Mouse (Mus musculus) G1E (cell line): Measurements from ENCODE around the gene Srp68.

Experiments used
- CTCF ChIP-seq: IDR thresholded peaks from 2 replicates; pipeline ENCODE4 v1.5.1; 2012; ENCODE audit warnings: low read depth, low read length, inconsistent platforms, mixed read lengths
- GATA1 ChIP-seq: IDR thresholded peaks from 2 replicates; pipeline ENCODE4 v1.6.1; 2012; ENCODE audit warnings: borderline replicate concordance, low read length, inconsistent platforms, mixed read lengths
- GATA2 ChIP-seq: IDR thresholded peaks from 2 replicates; pipeline ENCODE4 v1.6.1; 2012; ENCODE audit warnings: low read depth, low read length, inconsistent platforms, borderline replicate concordance
- POLR2AphosphoS5 ChIP-seq: IDR thresholded peaks from 2 replicates; pipeline ENCODE4 v1.6.1; 2012; ENCODE audit warnings: low read depth, low read length, inconsistent platforms; ENCODE audit not compliant: insufficient replicate concordance
- TAL1 ChIP-seq: conservative IDR thresholded peaks from 2 replicates; pipeline ENCODE4 v1.6.1; 2012; ENCODE audit warnings: low read depth, low read length, inconsistent platforms, mixed read lengths

- TF ChIP-seq TAL1: no peak
- TF ChIP-seq POLR2AphosphoS5: no peak
- peak; percentile 35; the same call in 1 of the 2 replicates for TF ChIP-seq CTCF
- no peak for TF ChIP-seq GATA1
- TF ChIP-seq GATA2: no peak
These were observed 20.3 kb upstream of the Srp68 start for GRCm38 (mm10) chr11:116294319-116294718.
